In the genomic region with DNA sequence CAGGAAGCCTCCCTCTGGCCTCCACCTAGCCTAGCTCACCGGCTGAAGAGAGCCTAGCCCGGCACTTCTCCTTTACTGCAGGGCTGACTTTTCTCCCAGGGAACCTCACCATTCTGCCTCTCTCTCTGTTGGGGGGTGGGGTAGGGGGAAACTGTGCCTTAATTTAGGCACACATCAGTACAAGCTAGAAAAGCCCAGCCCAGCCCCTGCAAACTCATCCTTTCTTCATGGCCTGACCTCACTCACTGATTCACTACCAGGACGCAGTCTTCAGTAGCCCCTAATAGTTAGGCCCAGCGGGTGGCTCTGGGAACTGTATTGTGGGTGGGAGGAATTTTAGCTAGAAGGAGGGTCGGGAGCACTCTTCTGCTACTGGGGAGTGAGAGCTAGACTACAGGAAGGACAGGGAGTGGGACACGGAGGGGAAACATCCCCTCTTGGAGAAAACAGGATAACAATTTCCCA, we compare ENCODE assay signal across 8 mouse cellular contexts. TPM values are rescaled to one million over a fixed set of nuclear protein-coding genes. Genes with fewer than 3 reads are reported as not detected.
DNase-seq lines count a peak whose midpoint lies in the region; ATAC-seq lines count a peak whose summit lies in the region.

No protein-coding gene starts in this region.

- H3K9ac ChIP-seq in heart, embryonic 14.5 days (ENCODE audit: low read length) = peak overlapping the region; percentile 81
- H3K9ac ChIP-seq in hindbrain, embryonic 16.5 days (ENCODE audit: low read depth, low read length) = peak overlapping the region; percentile 41
- H3K9ac ChIP-seq in midbrain, embryonic 14.5 days (replicated peaks; ENCODE audit: low read length) = peak overlapping the region; percentile 13

- no peaks in the 10 kb centered on the region for H3K27me3 ChIP-seq in heart, embryonic 14.5 days (ENCODE audit: control insufficient read depth, insufficient read depth, low read length)
- H3K27me3 ChIP-seq in hindbrain, embryonic 16.5 days (replicated peaks; ENCODE audit: control insufficient read depth, insufficient read depth, low read length) = no peaks in the 10 kb centered on the region
- H3K27me3 ChIP-seq in midbrain, embryonic 14.5 days (ENCODE audit: control insufficient read depth, insufficient read depth, low read length) = no peaks in the 10 kb centered on the region

- peak overlapping the region; percentile 99 to 100 for H3K27ac ChIP-seq in heart, embryonic 14.5 days (replicated peaks in 1 of 2; ENCODE audit: control insufficient read depth in 1 of 2, insufficient read depth in 1 of 2, low read depth in 2 of 2, low read length in 2 of 2)
- peak overlapping the region; percentile 92 for H3K27ac ChIP-seq in brown adipose tissue, adult 24 weeks (replicated peaks; ENCODE audit: low read depth, low read length)
- peak overlapping the region; percentile 81 for H3K27ac ChIP-seq in hindbrain, embryonic 16.5 days (ENCODE audit: low read depth, low read length)
- peak overlapping the region; percentile 91 for H3K27ac ChIP-seq in midbrain, embryonic 14.5 days (replicated peaks; ENCODE audit: low read depth, low read length)

- H3K4me1 ChIP-seq in heart, embryonic 14.5 days (ENCODE audit: control insufficient read depth in 2 of 2, insufficient read depth in 2 of 2, low read length in 2 of 2) = peaks cover 65 to 88% of the 10 kb centered on the region in 2 experiments
- peaks cover 78% of the 10 kb centered on the region for H3K4me1 ChIP-seq in brown adipose tissue, adult 24 weeks (ENCODE audit: control insufficient read depth, insufficient read depth, insufficient read length, low read length)
- peaks cover 87% of the 10 kb centered on the region for H3K4me1 ChIP-seq in hindbrain, embryonic 16.5 days (ENCODE audit: control insufficient read depth, insufficient read depth, low read depth, low read length)
- peaks cover 77% of the 10 kb centered on the region for H3K4me1 ChIP-seq in midbrain, embryonic 14.5 days (ENCODE audit: control insufficient read depth, insufficient read depth, low read length)

- no peak; the same call in 1 of the 2 replicates for ATAC-seq in heart, embryonic 14.5 days (ENCODE audit: insufficient number of reproducible peaks, insufficient read depth, low FRiP score, low read depth)
- no peak for ATAC-seq in hindbrain, embryonic 16.5 days
- no peak for ATAC-seq in midbrain, embryonic 14.5 days (ENCODE audit: low FRiP score, low TSS enrichment)

- H3K4me2 ChIP-seq in heart, embryonic 14.5 days (ENCODE audit: low read length) = peak overlapping the region; percentile 82
- H3K4me2 ChIP-seq in hindbrain, embryonic 16.5 days (ENCODE audit: low read length) = peak overlapping the region; percentile 38
- H3K4me2 ChIP-seq in midbrain, embryonic 14.5 days (ENCODE audit: low read length) = peak overlapping the region; percentile 46; the same call in 1 of the 2 replicates

- intact Hi-C loops in heart, postnatal 25 days (cut with DNase I) = no loop called here

- H3K9me3 ChIP-seq in heart, embryonic 14.5 days (ENCODE audit: control insufficient read depth, low read length) = no peaks in the 10 kb centered on the region
- H3K9me3 ChIP-seq in hindbrain, embryonic 16.5 days (ENCODE audit: control insufficient read depth, low read length) = no peaks in the 10 kb centered on the region
- no peaks in the 10 kb centered on the region for H3K9me3 ChIP-seq in midbrain, embryonic 14.5 days (ENCODE audit: control insufficient read depth, low read length)

- no peak for DNase-seq in heart, postnatal 25 days (ENCODE audit: low spot score)
- DNase-seq in midbrain, embryonic 14.5 days = no peak
- DNase-seq in ovary, adult 18-20 months (ENCODE audit: low spot score) = no peak
- no peak for DNase-seq in lung, postnatal 36 days
- DNase-seq in ovary, postnatal 14 days (ENCODE audit: low spot score) = no peak

- peak overlapping the region; percentile 23 to 29 for H3K4me3 ChIP-seq in heart, embryonic 14.5 days (ENCODE audit: control insufficient read depth in 1 of 2, insufficient read depth in 1 of 2, low read depth in 1 of 2, low read length in 2 of 2)
- peak overlapping the region; percentile 26 for H3K4me3 ChIP-seq in brown adipose tissue, adult 24 weeks (ENCODE audit: insufficient read depth, low read depth, low read length)
- no peak overlapping the region for H3K4me3 ChIP-seq in hindbrain, embryonic 16.5 days (ENCODE audit: low read length)
- H3K4me3 ChIP-seq in midbrain, embryonic 14.5 days (replicated peaks; ENCODE audit: low read depth, low read length) = no peak overlapping the region

- peaks cover 7% of the 10 kb centered on the region for H3K36me3 ChIP-seq in heart, embryonic 14.5 days (ENCODE audit: control insufficient read depth, insufficient read depth, low read length)
- no peaks in the 10 kb centered on the region for H3K36me3 ChIP-seq in hindbrain, embryonic 16.5 days (ENCODE audit: control insufficient read depth, insufficient read depth, low read length)
- no peaks in the 10 kb centered on the region for H3K36me3 ChIP-seq in midbrain, embryonic 14.5 days (ENCODE audit: control insufficient read depth, insufficient read depth, low read length)

- 7% methylated on average over 6 of the region's 6 CpGs for WGBS in heart, embryonic 14.5 days
- 10% methylated on average over 6 of the region's 6 CpGs for WGBS in hindbrain, embryonic 16.5 days
- WGBS in midbrain, embryonic 14.5 days = 21% methylated on average over 6 of the region's 6 CpGs

RNA-seq across cellular contexts. Expression of a gene that starts 7.4 kb away (rescaled TPM):
- 52.1 and 52.7 TPM in 2 replicates for polyA plus RNA-seq in heart, embryonic 14.5 days (2014; fragmentation: Nextera tagmentation; extraction: Ambion mirVana)
- 100 to 1,000 TPM; 111 to 122 TPM for total RNA-seq in heart, postnatal 25 days (2021)
- 34.8 and 50.0 TPM in 2 replicates for polyA plus RNA-seq in brown adipose tissue, adult 24 weeks (2012; ENCODE audit: insufficient read depth, insufficient read length, missing spikeins)
- 16.4 and 24.1 TPM in 2 replicates for polyA plus RNA-seq in hindbrain, embryonic 16.5 days (2015; fragmentation: Nextera tagmentation; extraction: Ambion mirVana)
- 22.3 and 23.7 TPM in 2 replicates for polyA plus RNA-seq in midbrain, embryonic 14.5 days (2014; fragmentation: Nextera tagmentation; extraction: Ambion mirVana)

Comparison
In these comparisons a context has a peak if more than half of its experiments do, and no peak if none do; other contexts are left out.
1. H3K4me3 ChIP-seq: peak in heart, embryonic 14.5 days (2 of 2) and brown adipose tissue, adult 24 weeks (single experiment); none in hindbrain, embryonic 16.5 days (single experiment) and midbrain, embryonic 14.5 days (single experiment).
2. H3K9ac ChIP-seq: peak in every context shown above with its lines; median percentile 81 in heart, embryonic 14.5 days; 41 in hindbrain, embryonic 16.5 days; 13 in midbrain, embryonic 14.5 days.
3. Peak in every context shown above with its lines, with median percentiles within 50 percentile points of each other: H3K27ac ChIP-seq and H3K4me2 ChIP-seq.